Mouse (Mus musculus) inflammation-experienced regulatory T-cells, adult 6 months (primary cell): Measurements from ENCODE around the gene Samd9l. TPM values are rescaled to one million over a fixed set of nuclear protein-coding genes. Genes with fewer than 3 reads are reported as not detected.
"Not testable (repeated sequence)": the region's sequence is repeated elsewhere in the genome, so short reads cannot be mapped to it uniquely, and the experiment has no call there.

Experiments
- ATAC-seq: one replicate; pipeline ENCODE4 v1.8.0; 2017
- polyA plus RNA-seq, 3 experiments: library from polyadenylated mRNA; unstranded; fragments of 100-300 nt; shearing (Covaris generic); gene quantifications; one replicate each; pipeline ENCODE4 v1.2.1; 2017

Samd9l gene
- polyA plus RNA-seq, 3 experiments from 2014 or later = 96.9 to 154 (median 134) TPM

- no peak for ATAC-seq
These were observed 57.9 kb downstream of the Samd9l start for GRCm38 (mm10) chr6:3341479-3341878.

DNA sequence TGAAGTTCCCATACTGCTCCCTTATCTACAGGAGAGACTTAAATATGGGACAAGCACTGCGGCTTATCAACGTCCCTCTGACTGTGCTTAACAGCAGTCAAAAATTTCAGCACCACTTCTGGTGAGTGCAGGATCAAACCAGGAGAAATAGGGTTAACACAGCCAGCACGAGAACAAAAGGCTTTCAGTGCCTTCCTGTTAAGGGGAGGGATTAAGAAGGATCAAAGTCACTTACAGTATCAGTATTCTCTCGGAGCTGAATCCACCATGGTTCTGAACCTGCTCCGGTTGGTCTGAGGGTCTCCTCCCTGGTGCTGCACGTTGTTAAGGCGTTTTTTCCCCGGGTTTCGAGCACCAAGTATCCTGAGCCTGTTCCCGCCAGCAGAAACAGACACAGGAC, 58.4 kb downstream of the Samd9l start:
- ATAC-seq = not testable (repeated sequence)

DNA sequence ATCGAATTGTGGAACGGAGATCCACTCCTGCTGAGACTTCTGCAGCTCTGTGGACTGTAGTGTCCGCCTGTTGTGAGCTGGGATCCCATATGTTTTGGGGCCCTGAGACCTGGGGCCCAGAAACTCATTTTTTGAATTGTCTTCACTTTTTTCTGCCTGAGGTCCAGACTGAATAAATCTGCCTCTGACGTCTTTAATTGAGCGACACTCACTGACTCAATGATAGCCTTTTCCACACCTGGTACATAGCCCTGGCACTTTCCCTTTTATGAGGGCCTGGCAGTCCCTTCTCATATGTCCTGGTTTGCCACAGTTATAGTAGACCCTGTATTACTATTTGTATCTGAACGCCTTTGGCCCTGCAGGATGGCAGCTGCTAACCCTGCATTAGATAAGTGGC, 60.2 kb downstream of the Samd9l start:
- not testable (repeated sequence) for ATAC-seq

Other genes with a start within 250 kb of the Samd9l start
- gene Hepacam2, start 98.7 kb upstream of the Samd9l start, polyA plus RNA-seq = under 1 TPM in 2 of 3 experiments, not detected in 1; 0.21 to 0.30 TPM
- gene Vps50, start 98.8 kb upstream of the Samd9l start, polyA plus RNA-seq = 10 to 100 TPM; 15.2 to 23.7 (median 17.1) TPM